Mouse (Mus musculus): ENCODE results near the gene Cryz. TPM values are rescaled to one million over a fixed set of nuclear protein-coding genes. Genes with fewer than 3 reads are reported as not detected.

The Cryz gene
- total RNA-seq, 2 experiments from 2014 or later, result 15.5 to 20.3 TPM

- DNase-seq, result no peak
- intact Hi-C loops (cut with DNase I), result no loop called here
Observed at GRCm38 (mm10) chr3:154663545-154663944, 67.0 kb downstream of the Cryz start, which contains the start of gene Erich3. Gene Erich3 (plus strand): TSS chr3:154663859.

GRCm38 (mm10) chr3:154663976-154664581 is 67.6 kb downstream of the Cryz start:
- intact Hi-C loops (cut with DNase I), result no loop called here
- no peak for DNase-seq

DNA sequence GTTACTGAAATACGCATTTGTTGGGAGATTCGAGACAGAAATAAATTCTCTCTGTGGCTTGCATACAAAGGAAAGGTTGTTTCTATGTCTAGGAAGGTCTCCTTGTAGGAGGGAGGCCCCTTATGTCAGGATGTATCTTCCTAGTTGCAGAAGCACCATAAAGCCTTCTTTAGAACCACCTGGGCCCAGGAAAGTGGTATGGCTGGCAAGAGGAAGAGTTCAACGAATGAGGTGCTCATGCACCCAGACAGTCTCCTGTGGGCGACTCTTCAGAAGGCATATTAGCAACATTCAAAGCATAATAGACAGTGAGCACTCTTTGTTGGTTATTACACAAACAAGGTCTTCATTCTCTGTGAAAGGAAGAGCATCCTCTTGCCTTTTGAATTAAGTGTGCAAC is 68.1 kb downstream of the Cryz start:
- intact Hi-C loops (cut with DNase I), result no loop called here
- no peak for DNase-seq

- intact Hi-C loops (cut with DNase I), result no loop called here
- no peak for DNase-seq
Observed at GRCm38 (mm10) chr3:154668485-154668884, 72.0 kb downstream of the Cryz start.

DNA sequence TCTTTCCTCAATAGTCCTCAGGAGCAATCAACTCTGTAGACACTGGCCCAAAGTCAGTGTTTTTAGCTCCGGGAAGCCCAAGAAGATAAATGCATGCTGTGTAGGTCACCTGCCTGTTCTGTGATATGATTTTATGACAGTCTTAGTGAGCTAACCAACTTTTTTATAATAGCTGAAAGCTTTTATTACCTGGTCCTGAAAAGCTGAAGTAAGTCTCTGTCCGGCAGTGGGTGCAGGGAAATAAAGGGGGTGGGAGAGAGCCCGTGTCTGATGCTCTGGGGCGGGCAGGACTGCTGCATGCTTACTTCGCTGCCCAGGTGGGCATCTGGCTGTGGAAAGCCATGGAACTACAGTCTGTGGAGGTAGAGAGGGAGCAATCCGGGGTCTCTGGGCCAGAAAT is 74.1 kb downstream of the Cryz start:
- intact Hi-C loops (cut with DNase I), result no loop called here
- no peak for DNase-seq

DNA sequence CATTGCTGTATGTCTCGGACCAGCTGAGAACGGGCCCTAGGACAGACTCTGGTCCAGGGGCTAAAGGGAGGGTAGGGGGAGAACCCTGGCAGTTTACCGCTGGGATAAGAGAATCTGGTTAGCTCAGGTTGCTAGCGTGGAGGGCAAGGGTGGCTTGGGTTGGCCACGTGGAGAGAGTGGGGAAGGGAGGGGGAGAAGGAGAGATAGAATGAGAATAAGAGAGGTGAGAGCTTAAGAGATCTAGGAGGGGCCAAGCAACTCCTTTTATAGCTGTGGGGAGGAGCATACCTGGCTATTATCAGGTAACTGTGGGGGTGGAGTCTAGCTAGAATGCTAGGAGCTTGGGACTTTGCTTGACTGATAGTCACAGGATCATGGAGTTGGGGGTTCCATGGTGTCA is 74.5 kb downstream of the Cryz start:
- intact Hi-C loops (cut with DNase I), result no loop called here
- no peak for DNase-seq

Other genes with a start within 250 kb of the Cryz start
- gene Tyw3, start 393 bp downstream of the Cryz start, total RNA-seq (2021), result 1 to 10 TPM; 6.3 to 6.6 TPM
- under 1 TPM; 0.05 to 0.22 TPM for gene Erich3, start 67.1 kb downstream of the Cryz start, total RNA-seq (2021)